Mouse (Mus musculus) frontal cortex, postnatal 10 days (tissue): ENCODE data around the gene Abcd3.

Source experiments
- DNase-seq, 2 experiments: peaks; one replicate each; pipeline ENCODE4 v3.0.0; 2022; ENCODE audit warnings: low spot score in 2 of 2, mixed read lengths in 1 of 2

Abcd3 gene

GRCm38 (mm10) chr3:121739489-121740213 lies 75.5 kb downstream of the Abcd3 start:
- no peak for DNase-seq

- DNase-seq = no peak
These were observed 76.3 kb downstream of the Abcd3 start for GRCm38 (mm10) chr3:121738742-121739342.

GRCm38 (mm10) chr3:121737901-121738300 lies 77.2 kb downstream of the Abcd3 start:
- no peak for DNase-seq

DNA sequence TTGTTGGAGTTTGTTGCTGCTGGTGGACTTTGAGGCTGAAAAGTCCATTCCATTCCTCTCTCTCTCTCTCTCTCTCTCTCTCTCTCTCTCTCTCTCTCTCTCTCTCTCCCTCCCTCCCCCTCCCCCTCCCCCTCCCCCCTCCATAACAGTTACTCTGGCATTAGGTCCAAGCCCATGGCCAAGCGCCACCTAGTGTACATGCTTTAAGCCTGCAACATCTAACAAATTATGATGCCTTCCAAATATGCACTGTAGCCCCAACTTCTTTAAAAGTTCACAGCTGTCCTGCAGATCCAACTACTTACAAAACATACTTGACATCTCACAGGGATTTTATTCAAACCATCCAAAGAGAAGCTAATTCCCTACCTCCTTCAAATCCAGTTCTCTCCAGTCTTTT lies 77.6 kb downstream of the Abcd3 start:
- DNase-seq = no peak

- peak; percentile 67 to 75 for DNase-seq
These were observed 78.9 kb downstream of the Abcd3 start for GRCm38 (mm10) chr3:121736025-121736744.

- DNase-seq = no peak
These were observed 79.6 kb downstream of the Abcd3 start for GRCm38 (mm10) chr3:121735542-121735941.

DNA sequence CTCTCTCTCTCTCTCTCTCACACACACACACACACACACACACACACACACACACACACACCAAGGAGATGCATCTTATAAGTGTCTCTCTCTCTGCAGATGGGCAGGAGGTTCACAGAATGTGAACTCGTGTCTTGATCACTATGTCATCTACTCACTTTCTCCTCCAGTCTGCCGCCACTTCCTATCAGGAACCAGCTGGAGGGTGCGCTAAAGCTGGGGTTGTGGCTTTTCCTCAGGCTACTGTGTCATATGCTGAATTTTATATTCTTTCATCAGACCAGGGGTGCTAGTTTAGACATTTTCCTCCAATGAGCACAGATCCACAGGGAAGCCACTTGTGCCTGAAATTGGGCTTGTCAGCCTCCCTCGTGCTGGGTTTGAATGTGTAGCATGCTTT lies 85.4 kb downstream of the Abcd3 start:
- DNase-seq = no peak

- DNase-seq = no peak
These were observed 89.5 kb downstream of the Abcd3 start for GRCm38 (mm10) chr3:121725651-121726050.

- no peak for DNase-seq
These were observed 90.5 kb downstream of the Abcd3 start for GRCm38 (mm10) chr3:121724553-121724952.

DNA sequence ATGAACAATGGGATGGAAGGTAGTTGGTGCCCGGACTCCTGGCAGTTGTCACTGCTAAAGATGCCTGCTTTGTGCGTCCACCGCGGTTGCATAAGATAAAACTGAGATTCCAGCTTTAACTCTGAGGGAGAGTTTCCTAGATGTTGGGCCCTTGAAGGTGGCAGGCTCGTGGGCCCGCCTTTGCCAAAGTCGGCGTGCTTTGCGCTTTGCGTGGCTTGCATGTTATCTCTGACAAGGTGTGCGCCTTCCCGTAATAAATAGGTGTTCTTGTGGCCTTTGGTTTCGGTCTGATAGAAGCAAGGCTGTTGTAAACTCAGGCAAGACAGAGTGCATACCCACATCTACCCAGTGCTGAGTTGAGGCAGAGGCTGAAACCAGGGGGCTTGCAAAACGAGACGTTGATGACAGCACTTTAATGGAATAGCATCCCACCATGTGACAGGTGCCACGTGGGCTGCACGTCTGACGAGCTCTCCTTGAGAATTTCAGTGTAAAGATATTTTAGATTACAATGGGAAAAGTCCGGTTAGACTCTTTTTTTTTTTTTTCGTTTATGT lies 91.1 kb downstream of the Abcd3 start:
- no peak for DNase-seq

GRCm38 (mm10) chr3:121722971-121723844 lies 91.9 kb downstream of the Abcd3 start, which contains the start of gene F3:
Gene F3, plus strand, starts transcription at chr3:121723537.
- peak; percentile 76 to 79 for DNase-seq

DNA sequence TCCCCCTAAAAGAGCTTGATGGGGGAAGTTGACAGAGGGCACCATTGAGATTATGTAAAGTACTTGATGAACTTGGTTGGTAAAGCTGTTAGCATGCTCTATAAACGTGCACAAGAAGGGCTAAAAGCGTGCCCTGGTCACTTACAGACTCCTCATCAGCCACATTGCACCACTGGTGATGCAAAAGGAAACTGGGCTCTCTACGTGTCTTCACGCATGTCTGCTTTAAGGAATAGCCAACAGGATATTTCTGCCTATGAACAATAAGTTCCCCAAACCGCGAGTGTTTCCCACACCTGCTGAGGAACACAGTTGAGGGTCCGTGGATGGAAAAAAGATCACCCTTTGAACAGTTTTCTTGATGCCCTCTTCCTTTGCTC lies 93.4 kb downstream of the Abcd3 start:
- DNase-seq = no peak

- no peak for DNase-seq
These were observed 94.1 kb downstream of the Abcd3 start for GRCm38 (mm10) chr3:121720801-121721690.

DNA sequence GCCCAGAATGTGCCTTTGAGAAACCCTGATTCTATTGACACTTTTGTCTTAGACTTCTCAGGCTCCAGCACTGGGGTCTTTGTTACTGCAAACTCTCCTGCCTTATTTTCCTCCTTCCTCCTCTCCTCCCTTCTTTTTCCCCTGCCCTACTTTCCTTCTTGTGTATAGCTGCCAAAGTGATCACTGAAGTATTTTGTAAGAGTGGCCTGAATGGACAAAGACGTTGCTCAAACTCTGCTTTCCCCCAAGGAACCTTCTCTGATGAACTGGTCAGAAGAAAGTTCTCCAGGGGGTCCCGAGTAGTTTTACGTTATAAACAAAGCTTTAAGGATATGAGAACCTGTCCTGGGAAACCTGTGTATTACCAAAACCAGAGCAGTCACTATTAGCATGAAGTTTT lies 95.4 kb downstream of the Abcd3 start:
- no peak for DNase-seq

DNA sequence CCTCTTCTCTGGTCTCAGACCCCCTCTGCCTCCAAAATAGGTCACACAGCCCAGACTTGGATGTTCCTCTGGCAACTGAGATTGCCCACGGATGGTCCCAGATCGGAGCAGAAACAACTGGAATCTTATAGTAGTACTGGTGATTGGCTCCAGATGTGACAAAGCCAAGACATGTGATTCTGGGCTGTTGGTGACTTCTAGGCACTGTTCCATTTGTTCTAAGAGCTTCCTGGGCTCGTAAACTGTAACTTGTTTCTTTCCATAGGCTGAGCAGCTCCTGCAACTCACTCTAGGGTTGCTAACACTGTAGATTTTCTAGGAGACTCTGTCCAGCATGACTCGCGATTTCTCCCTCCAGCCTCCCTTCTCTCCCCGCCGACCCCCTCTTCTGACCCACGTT lies 96.4 kb downstream of the Abcd3 start:
- DNase-seq = no peak

- no peak for DNase-seq
These were observed 98.6 kb downstream of the Abcd3 start for GRCm38 (mm10) chr3:121716480-121716879.

DNA sequence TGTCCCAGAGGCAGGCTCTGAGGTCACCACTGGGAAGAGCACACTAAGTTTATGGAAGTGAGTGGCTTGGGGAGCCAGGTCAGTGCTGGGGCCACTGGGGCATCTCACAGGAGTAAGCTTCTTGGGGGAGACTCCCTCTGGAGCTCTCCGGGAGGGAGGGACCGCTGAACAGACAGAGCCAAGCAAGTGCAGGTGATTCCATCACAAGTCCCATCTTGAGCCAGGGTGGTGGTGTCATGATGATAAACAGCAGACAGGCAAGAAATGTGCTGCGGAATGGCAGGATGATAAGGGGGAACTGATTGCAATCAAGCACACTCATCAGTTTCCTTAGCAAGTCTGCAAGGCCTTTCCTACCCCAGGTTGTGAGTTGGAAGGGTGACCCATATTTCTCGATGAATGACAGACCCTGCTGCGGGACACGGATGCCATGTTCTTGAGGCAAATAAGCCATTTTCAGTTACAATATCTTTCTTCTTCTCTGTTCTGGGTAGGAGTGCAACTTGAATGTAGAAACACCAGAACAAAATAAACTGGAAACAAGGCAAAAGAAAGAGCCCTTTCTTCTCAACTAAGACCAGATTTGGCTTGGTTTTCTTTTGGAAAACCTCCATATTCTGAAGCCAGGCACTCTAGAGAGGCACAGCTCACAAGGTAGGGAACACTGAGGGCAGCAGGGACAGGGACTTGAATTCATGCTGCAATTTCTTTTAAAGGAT lies 99.2 kb downstream of the Abcd3 start:
- no peak for DNase-seq

DNA sequence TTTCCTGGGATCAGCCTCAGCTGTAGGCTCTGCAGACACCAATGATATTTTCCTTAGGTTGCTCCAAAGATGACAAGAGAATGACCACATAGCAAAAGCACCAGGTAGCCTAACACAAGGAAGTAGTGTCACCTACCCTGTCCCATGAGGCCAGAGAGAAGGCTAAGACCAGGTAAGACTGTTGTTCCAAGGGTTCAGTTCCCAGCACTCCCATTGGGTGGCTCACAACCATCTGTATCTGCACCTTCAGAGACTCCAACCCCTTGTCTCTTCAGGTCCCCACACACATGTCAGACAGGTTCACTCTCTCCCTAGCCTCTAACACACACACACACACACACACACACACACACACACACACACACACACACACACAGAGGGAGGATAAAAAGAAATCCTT lies 99.8 kb downstream of the Abcd3 start:
- DNase-seq = no peak

DNA sequence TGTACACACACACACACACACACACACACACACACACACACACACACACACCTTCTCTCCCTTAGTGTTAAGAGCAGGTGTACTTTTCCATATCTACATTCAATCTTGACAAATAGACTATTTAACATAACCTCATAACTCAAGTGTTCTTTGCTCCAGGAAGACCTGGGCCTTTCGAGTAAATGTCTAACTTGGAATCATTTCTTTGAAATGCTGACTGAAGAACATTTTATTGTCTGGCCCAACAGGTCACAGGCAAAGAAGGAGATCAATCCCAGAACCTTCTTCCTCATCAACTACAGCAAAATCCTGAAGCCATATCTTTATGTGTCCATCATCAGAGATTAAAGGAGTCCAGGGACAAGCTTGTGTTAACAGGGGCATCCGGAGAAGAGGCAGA lies 100.6 kb downstream of the Abcd3 start:
- DNase-seq = no peak

DNA sequence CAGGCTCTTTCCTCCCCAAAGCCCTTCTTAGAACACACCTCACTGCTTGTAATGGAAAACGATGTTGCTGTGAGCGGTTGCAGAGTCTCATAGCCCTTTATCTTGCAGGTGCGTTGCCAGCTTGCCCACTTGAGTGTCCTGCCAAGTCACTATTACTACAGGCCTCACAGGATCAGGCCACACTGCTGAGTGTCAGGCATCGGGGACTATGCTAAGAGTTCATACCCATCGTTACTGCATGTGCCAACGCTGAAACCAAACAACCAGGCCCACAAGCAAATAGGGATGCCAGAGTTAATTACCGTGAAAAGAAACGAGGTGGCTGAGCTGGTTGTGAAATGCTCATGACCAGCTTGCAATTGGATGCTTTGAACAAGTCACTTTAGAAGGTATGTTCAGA lies 101.3 kb downstream of the Abcd3 start:
- no peak for DNase-seq
